Mouse (Mus musculus) ovary, postnatal 36 days (tissue): ENCODE measurements around the gene Sorcs2.
A peak's percentile ranks its signal among the peaks of the same experiment; 100 is the strongest.

Experiments
- DNase-seq: peaks from one replicate; pipeline ENCODE4 v3.0.0; 2022; ENCODE audit warnings: low spot score, mixed read lengths

Sorcs2 gene

DNA sequence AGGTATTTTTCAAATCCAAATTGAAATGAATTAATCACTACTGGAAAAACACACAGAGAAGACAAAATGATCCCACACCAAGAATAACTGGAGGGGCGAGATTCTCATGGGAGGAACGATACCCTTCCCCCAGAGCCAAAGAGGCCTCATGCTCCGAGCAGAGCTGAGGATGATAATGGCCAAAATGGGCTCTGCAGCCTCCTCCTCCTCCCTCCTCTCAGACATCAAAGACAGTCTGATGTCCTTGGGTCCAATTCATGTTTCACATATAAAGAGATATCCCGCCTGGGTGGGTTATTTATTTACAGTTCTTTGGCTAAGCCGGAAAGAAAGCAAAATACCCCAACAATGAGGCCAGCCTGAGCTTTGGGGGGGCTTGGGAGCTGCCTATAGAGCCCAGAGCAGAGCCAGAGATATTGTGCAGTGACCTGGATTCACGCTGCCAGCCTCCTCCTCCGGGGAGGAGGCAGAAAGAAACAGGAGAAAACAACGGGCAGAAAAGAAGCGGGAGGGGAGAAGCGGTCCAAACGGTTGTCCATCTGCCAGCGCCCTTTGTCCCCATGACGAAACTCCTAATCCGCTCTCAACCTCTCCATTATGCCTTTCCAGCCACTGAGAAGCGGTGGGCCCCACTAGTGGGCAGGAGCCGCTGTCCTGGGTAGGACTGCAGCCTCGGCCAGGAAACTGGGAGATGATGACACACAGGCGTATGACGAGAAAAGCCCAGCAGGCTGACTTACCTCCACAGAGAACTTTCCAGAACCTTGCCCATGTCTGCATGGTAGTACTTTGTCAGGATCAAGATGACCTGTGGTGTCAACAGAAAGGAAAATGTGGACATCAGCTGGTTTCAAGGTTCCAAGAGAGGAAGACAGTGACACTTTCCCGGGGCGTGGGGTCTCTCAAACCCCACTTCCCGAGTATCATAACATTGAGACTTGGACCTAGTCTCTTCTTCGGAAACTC, 169.3 kb downstream of the Sorcs2 start:
- DNase-seq, result peak; percentile 12

GRCm38 (mm10) chr5:36226296-36226695, 171.6 kb downstream of the Sorcs2 start:
- DNase-seq, result no peak

DNA sequence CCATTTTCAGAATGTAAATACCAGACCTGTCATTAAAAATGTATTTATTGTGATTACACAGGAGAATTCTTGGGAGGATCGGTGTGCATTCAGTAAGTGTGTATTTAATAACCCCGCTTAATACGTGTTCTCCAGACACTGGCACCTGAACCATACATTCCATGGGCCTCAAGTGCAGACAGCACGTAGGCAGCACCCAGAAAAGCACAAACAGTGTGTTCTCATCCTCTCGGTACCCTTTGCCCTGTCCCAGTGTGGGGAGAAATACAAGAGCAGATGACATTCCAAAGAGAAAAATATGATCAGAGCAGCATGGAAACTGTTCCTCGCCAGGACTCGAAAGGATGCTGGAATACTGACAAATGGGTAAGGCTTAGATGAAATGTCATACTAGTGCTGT, 172.1 kb downstream of the Sorcs2 start:
- no peak for DNase-seq

DNA sequence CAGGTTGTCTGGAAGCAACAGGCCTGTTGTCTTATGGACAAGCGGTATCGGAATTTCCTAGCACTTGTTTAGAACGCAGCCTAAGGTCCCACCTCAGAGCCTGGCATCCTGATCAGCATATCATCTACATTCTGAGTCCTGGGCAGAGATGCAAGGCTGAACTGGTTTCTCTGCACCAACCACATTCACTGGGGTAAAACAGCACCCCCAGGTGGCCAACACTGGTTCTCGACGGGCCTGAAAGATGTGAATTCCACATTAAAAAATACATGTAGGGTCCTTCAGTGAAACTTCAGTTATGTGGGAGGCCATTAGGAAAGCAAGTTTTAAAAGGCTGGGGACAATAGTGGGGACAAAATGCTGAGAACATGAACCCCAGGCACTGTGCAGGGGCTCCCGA, 174.2 kb downstream of the Sorcs2 start:
- peak; percentile 54 for DNase-seq

DNA sequence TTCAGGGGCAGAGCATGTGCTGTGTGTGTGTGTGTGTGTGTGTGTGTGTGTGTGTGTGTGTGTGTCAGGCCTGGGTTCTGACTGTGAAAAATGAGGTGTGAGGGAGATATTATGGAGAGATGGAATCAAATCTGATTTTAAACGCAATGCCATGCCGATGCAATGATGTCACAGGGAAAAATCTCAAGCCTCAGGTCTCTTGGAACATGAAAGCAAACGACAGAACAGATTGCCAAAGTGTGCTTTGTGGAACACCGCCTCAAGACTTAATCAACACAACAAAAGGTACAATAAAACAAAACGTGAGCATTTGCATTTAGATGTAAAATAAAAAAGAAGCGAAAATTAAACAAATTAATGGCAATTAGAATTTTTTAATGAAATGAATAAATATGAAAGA, 177.3 kb downstream of the Sorcs2 start:
- no peak for DNase-seq

GRCm38 (mm10) chr5:36220105-36220504, 177.8 kb downstream of the Sorcs2 start:
- DNase-seq, result no peak

DNA sequence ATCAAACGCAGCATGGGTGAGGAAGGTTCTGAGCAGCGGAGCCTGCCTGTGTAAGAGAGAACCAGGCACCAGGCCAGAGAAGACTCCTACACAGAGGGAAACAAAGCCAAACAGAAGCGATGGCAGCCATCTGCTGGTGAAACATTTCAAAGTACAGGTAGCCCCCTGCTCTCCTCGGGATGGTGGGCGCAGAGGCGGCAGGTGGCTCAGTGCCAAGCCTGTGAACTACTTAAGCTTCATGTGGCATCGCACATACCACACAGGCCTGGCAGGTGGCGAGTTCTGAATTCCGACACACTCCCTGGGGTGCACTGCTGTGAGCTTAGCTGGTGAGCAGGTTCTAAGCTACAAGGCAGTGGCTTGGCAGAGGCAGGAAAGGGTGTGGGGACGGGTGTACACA, 184.6 kb downstream of the Sorcs2 start:
- DNase-seq, result no peak

DNA sequence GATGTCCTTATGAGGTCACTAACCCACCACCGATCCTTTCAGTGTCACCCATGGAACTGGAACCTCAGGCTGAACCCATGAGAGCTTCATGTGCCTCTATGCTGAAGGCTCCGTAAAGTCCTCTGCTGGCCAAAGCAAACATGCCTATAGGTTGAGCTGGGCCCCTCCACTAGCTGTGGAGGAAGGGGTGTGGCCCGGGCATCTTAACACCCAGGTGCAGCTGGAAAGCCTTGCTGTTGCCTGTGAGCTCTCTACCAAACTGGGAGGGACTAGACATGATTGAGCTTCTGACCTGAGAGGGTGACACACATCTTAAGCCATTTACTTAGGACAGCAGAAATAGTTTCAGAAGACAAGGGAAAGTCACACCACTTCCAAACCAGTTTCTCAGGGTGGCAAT, 189.1 kb downstream of the Sorcs2 start:
- no peak for DNase-seq

GRCm38 (mm10) chr5:36205397-36205796, 192.5 kb downstream of the Sorcs2 start:
- DNase-seq, result no peak

DNA sequence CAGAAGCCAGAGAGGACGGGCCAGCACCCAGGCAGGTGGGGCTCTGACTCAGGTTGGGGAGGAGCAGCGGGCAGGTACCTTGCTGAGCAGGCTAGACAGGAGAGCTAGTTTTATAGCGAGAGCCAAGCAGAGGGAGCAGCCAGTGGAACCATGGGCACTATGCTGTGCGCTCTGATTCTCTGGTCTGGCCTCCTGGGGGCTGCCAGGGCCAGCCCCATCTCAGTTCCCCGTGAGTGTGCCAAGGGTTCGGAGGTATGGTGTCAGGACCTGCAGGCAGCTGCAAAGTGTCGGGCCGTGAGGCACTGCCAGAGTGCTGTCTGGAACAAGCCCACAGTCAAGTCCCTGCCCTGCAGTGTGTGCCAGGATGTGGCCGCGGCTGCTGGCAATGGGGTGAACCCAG, 194.0 kb downstream of the Sorcs2 start, which contains the start of gene Psapl1:
Psapl1 (plus strand) TSS at position 106 of the 400 bp plus-strand sequence.
- DNase-seq, result no peak

- no peak for DNase-seq
Measured at GRCm38 (mm10) chr5:36203421-36203820, 194.5 kb downstream of the Sorcs2 start.

- DNase-seq, result no peak
Measured at GRCm38 (mm10) chr5:36202781-36203180, 195.2 kb downstream of the Sorcs2 start.

GRCm38 (mm10) chr5:36199519-36199918, 198.4 kb downstream of the Sorcs2 start:
- DNase-seq, result no peak

- no peak for DNase-seq
Measured at GRCm38 (mm10) chr5:36195436-36195835, 202.5 kb downstream of the Sorcs2 start.

DNA sequence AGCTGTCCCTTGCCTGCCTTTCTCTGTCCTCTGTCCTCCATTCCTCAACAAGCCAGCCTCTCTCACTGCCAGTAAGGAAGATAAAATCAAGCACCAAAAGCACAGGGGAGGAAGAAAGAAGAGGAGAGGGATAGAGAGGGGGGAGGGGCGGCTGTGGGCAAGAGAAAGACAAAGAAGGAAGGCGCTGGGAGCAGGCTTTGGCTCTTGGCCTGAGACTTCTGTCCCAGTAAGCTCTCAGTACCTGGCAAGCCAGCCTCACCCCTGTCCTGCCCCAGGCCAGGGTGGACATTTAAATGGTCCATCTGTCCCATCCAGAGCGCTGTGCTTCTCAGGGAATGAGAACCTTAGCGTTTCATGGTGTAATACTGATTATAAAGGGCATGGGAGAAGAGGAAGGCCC, 203.3 kb downstream of the Sorcs2 start:
- DNase-seq, result no peak

DNA sequence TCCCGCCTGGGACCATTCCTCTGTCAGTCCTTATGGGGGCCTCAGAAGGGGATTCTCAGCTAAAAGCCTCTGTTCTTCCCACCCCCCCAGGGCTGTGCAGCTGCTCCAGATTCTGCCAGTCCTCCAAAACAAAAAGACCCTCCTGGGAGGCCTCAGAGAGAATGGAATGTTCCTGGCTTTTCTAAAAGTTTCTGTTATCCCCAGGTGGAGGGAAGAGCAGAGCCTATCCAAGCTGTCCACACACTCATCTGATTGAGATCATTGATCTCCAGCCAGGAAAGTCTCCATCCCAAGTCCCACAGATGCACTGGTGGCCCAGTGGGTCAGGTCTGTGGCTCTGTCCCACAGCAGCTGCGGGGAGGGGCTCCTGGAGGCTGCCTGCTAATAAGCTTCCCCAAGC, 205.3 kb downstream of the Sorcs2 start:
- DNase-seq, result no peak

DNA sequence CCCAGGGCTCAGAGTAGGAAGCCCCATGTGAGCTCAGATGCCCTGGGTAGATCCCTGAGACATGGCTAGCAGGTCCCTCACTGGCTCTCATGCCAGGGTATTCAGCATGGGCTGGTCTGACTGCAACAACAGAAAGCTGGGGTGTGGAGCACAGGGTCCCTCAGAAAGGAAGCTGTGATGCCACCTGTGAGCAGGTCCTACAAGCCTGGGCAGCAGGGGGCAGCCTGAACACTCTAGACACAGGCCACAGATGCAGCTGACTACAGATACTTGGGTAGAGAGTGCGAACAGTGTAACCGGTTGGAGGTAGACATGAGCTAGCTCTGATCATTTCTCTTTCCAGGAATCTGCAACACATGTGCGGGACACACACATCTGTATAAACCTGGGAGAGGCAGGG, 206.1 kb downstream of the Sorcs2 start:
- peak; percentile 29 for DNase-seq

GRCm38 (mm10) chr5:36191285-36191684, 206.7 kb downstream of the Sorcs2 start:
- DNase-seq, result no peak

- DNase-seq, result no peak
Measured at GRCm38 (mm10) chr5:36188310-36188709, 209.6 kb downstream of the Sorcs2 start.

DNA sequence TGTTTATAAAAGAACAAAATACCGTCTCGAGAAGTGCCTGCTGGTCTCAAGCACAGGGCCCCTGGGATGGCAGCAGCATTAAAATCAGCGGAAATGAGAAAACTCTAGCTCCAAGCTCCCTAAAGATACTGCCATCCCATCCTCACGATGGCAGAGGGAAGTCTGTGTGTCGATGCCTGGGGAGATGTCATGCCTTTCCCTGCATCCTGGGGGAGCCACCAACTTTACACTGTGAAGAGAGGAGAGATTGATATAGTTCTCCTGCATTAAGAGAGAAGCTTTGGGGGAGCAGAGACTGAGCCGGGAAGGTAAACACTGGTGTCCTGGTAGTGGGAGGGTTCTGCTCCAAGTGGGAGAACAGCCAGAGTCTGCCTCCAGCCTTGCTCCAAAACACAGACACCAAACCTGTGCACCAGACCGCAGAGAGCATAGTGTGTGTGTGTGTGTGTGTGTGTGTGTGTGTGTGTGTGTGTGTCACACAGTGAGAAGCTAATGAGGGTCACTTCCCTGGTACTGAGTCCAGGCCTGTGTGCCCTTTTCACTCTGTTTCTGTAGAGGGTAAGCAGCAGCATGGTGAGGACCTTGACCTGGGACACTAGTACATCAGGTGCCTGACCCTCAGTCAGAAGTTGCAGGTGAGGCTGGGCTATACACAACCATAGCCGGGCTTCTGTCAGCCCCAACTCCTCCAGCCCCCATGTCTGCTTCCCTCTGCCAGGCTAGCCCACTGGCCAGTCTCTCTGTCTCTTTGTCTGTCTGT, 211.5 kb downstream of the Sorcs2 start:
- no peak for DNase-seq

DNA sequence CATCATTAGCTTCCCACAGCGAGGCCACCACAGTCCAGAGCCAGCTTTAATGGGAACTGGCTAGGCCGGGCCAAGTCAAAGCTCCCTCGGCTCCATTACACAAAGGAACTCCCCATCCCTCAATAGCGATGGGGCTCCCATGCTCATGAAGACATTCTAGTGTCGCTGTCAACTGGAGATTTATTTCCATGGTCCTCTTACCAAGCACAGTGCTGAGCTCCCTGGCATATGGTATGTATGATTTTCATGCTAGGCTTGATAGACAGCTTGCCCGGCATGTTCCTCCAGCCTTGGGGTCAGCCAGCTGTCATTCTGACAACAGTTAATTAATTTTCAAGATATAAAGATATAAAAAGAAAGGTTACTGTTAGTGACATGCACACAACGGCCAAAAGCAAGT, 215.6 kb downstream of the Sorcs2 start:
- DNase-seq, result no peak

GRCm38 (mm10) chr5:36179708-36180107, 218.2 kb downstream of the Sorcs2 start:
- DNase-seq, result no peak

DNA sequence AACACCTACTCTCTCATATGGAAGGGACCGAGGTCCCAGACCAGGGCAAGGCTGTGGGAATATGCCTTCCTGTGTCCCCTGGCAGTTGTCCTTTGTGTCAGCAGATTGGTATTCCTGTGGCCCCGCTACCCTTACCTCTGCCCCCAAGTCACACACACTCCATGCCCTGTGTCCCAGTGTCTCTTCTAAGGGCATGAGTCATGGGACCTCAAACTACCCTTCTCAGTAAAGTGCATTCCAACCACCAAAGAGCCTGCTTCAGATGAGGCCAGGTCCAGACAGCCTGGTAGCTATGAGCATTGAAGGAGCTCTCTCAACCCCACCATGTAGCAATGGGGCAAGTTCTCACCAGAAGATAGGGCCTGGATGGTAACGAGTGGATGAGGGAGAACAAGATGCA, 219.2 kb downstream of the Sorcs2 start:
- no peak for DNase-seq
